Mouse (Mus musculus) left cerebral cortex, adult 11 months (tissue): ENCODE measurements around the gene Gpr176.
"Not testable (repeated sequence)": the region's sequence is repeated elsewhere in the genome, so short reads cannot be mapped to it uniquely, and the experiment has no call there.

ENCODE experiments used
- DNase-seq: peaks from one replicate; pipeline ENCODE4 v3.0.0; 2022; ENCODE audit warnings: low spot score

Gene Gpr176

GRCm38 (mm10) chr2:118298601-118299000, 74.6 kb downstream of the Gpr176 start:
- no peak for DNase-seq

GRCm38 (mm10) chr2:118297966-118298365, 75.3 kb downstream of the Gpr176 start:
- DNase-seq, result no peak

GRCm38 (mm10) chr2:118295505-118295904, 77.7 kb downstream of the Gpr176 start:
- DNase-seq, result no peak

DNA sequence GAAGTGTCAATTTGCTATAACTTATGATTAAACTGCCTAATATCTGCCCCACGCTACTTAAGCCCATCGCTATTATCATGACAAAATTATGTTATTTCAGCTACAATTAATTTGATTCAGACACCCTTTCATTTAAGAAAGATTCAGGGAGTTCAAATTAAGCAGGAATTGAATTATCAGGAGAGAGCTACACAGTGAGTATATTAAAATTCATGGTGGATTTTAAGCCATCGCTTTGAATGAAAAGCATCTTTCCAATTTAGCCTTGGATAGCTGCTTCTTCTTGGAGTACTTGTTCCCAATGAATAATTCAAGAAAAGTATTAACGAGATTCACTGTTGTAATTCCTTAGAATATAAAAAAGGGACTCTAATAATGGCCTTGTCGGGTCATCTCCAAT, 79.6 kb downstream of the Gpr176 start:
- DNase-seq, result no peak

DNA sequence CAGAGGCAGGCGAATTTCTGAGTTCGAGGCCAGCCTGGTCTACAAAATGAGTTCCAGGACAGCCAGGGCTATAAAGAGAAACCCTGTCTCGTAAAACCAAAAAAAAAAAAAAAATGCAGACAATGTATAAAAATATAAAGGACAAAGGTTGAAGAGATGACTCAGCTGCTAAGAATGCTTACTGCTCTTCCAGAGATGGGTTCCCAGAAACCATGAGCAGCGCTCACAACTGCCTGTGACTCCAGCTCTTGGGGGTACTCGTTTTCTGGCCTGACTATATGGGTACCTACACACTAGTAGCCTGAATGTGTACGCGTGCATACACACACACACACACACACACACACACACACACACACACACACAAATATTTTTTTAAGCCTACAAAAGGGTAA, 84.2 kb downstream of the Gpr176 start:
- DNase-seq, result not testable (repeated sequence)

GRCm38 (mm10) chr2:118288326-118289065, 84.7 kb downstream of the Gpr176 start:
- no peak for DNase-seq

DNA sequence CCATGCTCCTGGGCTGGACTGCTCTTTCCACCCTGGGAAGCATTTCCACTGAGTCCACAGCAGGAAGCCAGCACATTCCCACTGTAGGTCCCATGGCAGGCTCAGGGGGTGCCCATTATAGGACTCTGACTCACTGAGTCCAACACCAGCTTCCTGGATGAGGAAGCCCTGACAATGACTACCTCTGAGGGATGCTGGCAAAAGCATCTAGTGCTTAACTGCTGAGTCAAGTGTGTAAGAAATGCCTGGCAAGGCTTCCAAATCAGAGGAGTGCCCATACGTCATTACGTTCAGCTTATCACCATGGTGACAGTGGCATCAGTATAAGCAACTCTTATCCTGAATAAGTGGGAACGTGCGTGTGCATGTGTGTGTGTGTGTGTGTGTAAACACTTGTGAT, 85.5 kb downstream of the Gpr176 start:
- no peak for DNase-seq

GRCm38 (mm10) chr2:118282467-118282866, 90.8 kb downstream of the Gpr176 start:
- DNase-seq, result no peak

DNA sequence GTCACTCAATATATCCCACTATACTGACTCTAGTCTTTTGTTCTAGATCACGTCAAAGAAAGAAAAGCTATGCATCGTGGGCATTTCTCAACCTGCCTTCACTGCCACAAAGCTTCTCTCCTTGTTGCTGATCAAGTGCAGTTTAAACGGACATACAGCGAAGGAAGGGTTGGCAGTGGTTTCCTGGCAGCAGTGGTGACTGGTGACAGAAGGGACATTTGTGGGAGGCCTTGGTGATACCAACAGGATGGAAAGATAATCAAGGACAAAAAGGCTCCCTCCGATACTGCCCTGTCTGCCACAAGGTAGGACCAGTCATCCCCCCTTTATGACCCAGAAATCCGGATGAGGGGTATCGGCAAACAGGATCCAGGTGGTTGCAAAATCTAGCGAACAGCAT, 95.0 kb downstream of the Gpr176 start:
- no peak for DNase-seq

- DNase-seq, result no peak
Measured at GRCm38 (mm10) chr2:118271606-118272005, 101.6 kb downstream of the Gpr176 start.

GRCm38 (mm10) chr2:118270213-118270612, 103.0 kb downstream of the Gpr176 start:
- no peak for DNase-seq

- DNase-seq, result no peak
Measured at GRCm38 (mm10) chr2:118263914-118264201, 109.4 kb downstream of the Gpr176 start.

DNA sequence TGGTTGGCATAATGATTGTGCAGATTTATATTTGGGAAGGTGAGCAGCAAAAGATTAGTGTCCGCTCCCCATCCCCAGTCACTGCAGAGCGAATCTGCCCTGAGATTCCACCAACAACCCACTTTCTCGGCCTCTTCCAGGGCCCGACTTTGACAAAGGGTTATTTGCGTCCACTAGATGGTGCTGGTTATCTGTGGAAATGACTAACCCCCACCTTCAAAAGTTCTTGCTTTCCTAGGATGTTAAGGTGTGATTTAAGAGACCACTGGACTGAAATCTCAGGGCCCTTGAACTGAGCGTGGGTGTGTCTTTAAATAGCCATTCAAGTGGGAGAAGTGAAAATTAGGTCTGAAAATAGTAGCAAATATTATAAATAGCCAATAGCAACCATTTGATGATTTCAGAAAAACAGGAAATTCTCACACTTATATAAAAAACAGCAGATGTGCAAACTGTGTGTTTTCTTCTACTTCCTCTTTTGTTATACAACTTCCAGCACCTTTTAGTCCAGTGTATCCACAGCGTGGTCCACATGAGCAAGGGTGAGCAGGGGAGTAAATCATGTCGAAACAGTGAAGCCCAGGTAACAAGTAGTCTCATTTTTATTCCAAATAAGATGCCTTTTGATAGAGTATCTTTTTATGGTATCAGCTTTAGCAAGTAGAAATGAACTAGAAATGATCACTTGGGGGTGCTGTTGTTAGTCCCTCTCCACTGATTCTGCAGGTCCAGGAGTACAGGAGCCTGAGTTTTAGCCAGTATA, 109.9 kb downstream of the Gpr176 start:
- DNase-seq, result peak; percentile 21

DNA sequence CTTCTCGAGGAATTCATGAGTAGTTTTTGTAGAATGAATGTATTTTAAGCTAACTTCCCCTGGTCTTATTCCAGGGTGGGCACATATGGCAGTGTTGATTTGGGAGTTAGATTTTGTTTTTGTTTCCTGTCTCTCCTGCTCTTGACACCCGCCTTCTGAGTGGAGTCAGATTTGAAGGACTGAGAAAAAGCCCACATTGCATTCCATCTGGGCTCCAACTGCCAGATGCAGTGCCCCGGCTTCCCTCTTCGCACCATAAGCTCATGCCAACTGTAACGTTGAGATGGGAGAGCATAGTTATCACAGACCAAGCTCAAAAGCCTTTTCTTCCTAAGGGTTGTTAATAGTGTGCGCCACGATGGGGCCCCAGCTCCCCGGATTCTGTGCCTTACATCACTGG, 110.5 kb downstream of the Gpr176 start:
- peak; percentile 53 for DNase-seq

DNA sequence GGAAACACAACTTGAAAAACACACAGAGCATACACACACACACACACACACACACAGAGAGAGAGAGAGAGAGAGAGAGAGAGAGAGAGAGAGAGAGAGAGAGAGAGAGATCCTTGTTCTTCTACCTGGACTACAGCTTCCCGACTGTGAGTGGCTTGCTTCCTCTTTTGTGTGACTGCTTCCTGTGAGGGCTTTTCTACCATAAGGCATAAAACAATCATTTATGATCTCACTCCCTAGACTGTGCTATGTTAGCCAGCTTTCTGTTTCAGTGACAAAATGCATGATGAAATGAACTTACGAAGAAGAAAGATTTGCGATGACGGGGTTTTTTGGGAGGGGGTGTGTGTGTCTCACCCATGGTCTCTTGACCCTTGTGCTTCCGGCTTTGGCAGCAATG, 113.5 kb downstream of the Gpr176 start:
- no peak for DNase-seq

- no peak for DNase-seq
Measured at GRCm38 (mm10) chr2:118257094-118257493, 116.1 kb downstream of the Gpr176 start.

GRCm38 (mm10) chr2:118256621-118257053, 116.6 kb downstream of the Gpr176 start, which contains the start of gene Fsip1:
Fsip1 (minus strand) TSS chr2:118256966.
- DNase-seq, result peak; percentile 55

DNA sequence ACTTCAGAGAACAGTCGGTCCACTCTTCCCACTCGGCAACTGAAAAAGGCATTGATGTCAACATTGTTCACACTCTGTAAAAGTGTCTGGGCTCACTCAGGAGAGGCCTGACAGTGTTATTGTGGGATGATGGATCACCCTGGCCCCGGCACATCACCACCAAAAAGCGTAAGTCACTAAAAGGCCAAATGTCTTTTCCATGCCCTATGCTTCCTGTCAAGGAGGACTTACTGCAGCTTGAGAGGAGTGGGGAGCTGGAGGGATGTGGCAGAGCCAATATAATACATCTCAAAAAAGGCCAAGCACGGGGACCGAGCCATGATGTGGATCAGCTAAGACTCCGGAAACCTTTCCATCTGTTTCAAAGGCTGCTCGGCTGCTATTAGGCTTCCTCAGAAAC, 118.7 kb downstream of the Gpr176 start:
- no peak for DNase-seq

DNA sequence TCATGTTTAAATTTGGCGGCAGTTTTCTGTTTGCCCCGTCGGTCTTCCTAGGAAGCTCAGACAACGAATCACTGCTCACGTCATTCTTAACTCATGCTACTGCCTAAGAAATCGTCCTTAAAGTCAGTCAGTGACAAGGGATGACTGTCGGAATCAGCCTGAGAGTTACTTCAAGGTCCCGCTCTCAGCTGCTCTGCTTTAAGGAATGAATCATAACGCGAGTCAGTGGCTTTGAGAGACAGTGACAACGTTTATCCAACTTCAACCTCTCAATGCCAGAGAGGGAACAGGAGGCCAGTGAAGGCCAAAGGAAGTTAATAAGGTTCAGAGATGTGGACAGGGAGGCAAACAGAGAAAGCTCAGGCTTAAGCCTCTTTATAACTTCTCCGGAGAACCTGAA, 124.3 kb downstream of the Gpr176 start:
- no peak for DNase-seq

- DNase-seq, result no peak
Measured at GRCm38 (mm10) chr2:118248016-118248415, 125.2 kb downstream of the Gpr176 start.

- DNase-seq, result no peak
Measured at GRCm38 (mm10) chr2:118245914-118246313, 127.3 kb downstream of the Gpr176 start.

GRCm38 (mm10) chr2:118236196-118236595, 137.0 kb downstream of the Gpr176 start:
- DNase-seq, result no peak

DNA sequence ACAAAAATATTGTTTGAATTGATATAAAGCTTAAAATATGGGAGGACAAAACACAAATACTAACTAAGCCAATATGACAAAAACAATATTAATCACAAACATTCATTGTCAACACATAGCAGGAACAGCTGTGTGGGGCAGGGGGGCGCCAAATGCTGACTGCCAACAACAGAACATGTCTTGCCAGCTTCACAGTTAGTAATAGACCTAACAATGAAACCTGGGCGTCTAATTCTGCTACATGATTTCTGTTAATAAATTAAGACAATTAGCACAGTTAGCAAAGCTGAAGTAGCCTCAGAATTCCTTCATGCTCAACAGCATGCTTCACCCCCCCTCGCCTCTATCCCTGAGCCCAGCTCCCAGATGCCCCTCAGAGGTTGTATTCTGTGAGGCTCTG, 137.6 kb downstream of the Gpr176 start:
- DNase-seq, result no peak

GRCm38 (mm10) chr2:118230544-118230943, 142.7 kb downstream of the Gpr176 start:
- no peak for DNase-seq
